Mouse (Mus musculus): ENCODE results near the gene Pkn1.

Pkn1 gene

GRCm38 (mm10) chr8:83698661-83699453 is at the start of gene Pkn1:
Pkn1 (minus strand) TSS chr8:83699179.
- in situ Hi-C loops (cut with MboI; ENCODE audit: low pct_unique_long_range_greater_than_20kb in 1 of 2, low sequenced_read_pairs in 2 of 2, unreplicated experiment in 1 of 2): no loop called here

DNA sequence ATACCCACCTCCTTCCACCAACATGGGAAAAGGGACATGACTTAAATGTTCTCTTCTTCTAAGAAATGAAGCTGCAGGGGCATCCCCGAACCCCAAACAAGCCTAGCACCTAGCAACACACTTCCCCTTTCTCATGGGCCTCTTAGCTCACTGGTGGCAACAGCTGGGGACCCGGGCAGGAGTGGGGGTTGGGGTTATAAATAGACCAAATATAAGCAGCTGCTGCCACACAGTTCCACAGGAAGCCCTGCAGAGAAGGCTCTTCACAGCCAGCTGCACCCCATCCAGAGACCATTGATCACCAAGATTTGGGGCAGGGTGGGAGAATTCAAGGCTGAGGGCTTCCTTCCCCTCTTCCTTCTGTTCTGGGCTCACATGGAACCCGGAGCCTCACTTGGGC is 49.7 kb upstream of the Pkn1 start:
- in situ Hi-C loops (cut with MboI; ENCODE audit: low pct_unique_long_range_greater_than_20kb in 1 of 2, low sequenced_read_pairs in 2 of 2, unreplicated experiment in 1 of 2): no loop called here

DNA sequence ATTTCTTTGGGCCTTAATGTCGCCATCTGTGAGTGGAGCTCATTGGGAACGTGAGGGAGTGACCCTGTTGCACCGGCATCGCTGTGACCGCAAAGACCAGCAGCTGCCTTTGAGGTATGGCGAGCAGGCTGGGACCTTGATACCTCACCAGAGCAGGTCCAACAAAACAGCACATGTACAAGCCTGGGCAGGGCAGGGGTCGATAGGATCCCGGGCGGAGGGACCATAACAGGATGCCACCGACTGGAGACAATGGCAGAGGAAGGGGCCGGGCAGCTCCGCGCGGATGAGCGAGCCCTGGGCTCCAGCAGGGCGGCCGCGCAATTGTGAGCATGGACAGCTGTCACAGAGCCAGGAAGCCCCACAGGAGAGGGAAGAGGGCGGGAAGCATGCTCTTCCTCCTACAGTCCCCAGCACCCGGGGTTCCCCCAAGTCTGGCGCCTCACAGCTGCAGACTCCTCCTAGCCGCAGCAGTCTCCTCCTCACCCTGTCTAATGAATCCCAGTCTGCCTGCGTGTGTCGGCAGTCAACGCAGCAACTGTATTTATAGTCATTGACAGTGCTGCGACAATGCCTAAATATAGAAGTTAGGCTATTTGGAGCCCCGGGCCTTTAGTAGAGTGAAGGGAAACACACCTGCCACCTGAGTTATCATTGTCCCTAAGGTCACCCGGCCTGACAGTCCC is 48.8 kb upstream of the Pkn1 start:
- in situ Hi-C loops (cut with MboI; ENCODE audit: low pct_unique_long_range_greater_than_20kb in 1 of 2, low sequenced_read_pairs in 2 of 2, unreplicated experiment in 1 of 2): no loop called here

DNA sequence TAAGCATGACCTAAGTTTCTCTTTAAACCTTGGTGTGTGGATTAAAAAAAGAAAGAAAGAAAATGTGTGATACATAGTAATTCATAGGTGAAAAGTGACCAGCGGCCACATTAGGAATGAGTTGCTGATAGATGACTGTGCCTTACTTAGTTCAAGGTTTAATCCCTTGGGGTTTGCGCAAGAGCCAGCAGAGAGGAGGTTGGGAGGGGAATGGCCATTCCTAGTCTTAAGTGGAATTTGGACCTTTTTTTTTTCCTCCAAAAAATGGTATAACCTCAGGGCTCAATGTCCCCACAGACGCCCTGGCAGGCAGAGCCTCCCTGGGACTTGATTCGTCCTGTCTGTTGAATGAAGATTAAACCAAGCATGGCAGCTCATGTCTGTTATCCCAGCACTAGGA is 45.1 kb upstream of the Pkn1 start:
- in situ Hi-C loops (cut with MboI; ENCODE audit: low pct_unique_long_range_greater_than_20kb in 1 of 2, low sequenced_read_pairs in 2 of 2, unreplicated experiment in 1 of 2): no loop called here

- in situ Hi-C loops (cut with MboI; ENCODE audit: low pct_unique_long_range_greater_than_20kb in 1 of 2, low sequenced_read_pairs in 2 of 2, unreplicated experiment in 1 of 2): no loop called here
These were observed 44.0 kb upstream of the Pkn1 start for GRCm38 (mm10) chr8:83742968-83743367.

- in situ Hi-C loops (cut with MboI; ENCODE audit: low pct_unique_long_range_greater_than_20kb in 1 of 2, low sequenced_read_pairs in 2 of 2, unreplicated experiment in 1 of 2): no loop called here
These were observed 43.1 kb upstream of the Pkn1 start for GRCm38 (mm10) chr8:83741849-83742655.

DNA sequence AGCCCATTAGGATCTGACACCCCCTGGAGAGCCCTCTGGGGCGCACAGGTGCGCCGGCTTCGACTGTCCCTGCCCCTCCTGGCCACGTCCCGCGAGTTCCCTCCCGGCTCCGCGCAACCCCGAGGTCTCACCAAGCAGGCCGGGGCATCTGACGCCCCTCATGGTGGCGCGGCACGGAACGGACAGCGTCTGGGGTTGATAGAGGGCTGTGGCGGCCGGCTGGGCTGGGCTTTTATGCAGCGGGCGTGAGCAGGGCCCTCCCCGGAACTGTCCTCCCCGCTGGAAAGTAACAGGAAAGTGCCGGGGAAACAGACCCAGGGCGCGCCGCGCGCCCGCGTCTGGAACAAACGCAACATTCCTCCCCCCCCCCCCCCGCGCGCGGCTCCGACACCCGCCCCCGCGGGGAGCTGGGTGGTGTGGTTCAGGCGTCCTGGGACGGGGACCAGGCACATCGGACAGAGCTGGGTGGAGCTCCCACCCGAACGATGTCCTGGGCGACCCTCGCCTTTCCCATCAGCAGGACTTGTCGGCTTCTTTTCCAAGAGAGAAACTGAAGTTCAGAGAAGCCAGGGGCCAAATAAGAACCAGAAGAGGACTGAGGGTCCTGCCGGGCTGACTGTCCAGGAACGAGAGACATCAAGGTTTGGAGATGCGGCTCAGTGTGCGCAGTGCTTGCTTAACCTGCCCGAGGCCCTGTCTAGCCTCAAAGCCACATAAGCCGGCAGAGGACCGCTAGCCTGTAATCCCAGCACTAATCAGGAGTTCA is 42.2 kb upstream of the Pkn1 start, which contains the start of gene Adgre5:
Adgre5 (minus strand) TSS at position 351 of the 766 bp plus-strand sequence.
- in situ Hi-C loops (cut with MboI; ENCODE audit: low pct_unique_long_range_greater_than_20kb in 1 of 2, low sequenced_read_pairs in 2 of 2, unreplicated experiment in 1 of 2): no loop called here

GRCm38 (mm10) chr8:83740586-83740975 is 41.6 kb upstream of the Pkn1 start:
- in situ Hi-C loops (cut with MboI; ENCODE audit: low pct_unique_long_range_greater_than_20kb in 1 of 2, low sequenced_read_pairs in 2 of 2, unreplicated experiment in 1 of 2): no loop called here

GRCm38 (mm10) chr8:83739711-83740468 is 40.9 kb upstream of the Pkn1 start:
- in situ Hi-C loops (cut with MboI; ENCODE audit: low pct_unique_long_range_greater_than_20kb in 1 of 2, low sequenced_read_pairs in 2 of 2, unreplicated experiment in 1 of 2): no loop called here

DNA sequence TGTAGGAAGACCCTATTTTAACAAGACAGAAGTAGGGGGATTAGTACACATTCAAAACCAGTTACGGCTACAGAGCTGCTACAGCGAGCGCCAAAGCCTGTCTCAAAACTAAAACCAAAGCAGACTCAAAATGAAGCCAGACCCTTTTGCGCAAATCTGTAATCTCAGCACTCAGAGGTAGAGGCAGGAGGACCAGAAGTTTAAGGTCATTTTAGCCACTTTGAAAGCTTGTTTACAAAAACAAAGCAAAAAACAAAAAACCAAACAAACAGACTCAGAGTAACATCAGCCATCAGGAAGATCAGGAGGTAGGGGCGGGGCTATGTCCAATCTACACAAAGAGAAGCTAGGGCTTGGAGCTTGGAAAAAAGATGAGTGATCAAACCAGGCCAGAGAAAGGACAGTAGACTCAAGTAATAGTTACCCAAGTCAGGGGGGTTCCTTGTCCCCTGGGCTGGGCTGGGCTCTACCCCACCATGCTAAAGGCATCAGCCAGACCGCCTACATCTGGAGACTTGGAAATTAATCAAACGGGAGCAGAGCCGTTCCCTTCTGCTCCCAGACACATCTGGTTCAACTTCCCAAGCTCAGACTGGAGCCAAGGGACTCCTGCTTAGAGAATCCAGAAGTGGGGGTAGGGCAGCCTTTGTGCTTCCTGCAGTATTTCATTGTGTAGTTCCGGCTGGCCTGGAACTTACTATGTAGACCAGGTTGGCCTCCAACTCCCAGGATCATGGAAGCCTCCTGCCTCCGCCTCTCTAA is 40.2 kb upstream of the Pkn1 start:
- in situ Hi-C loops (cut with MboI; ENCODE audit: low pct_unique_long_range_greater_than_20kb in 1 of 2, low sequenced_read_pairs in 2 of 2, unreplicated experiment in 1 of 2): no loop called here

DNA sequence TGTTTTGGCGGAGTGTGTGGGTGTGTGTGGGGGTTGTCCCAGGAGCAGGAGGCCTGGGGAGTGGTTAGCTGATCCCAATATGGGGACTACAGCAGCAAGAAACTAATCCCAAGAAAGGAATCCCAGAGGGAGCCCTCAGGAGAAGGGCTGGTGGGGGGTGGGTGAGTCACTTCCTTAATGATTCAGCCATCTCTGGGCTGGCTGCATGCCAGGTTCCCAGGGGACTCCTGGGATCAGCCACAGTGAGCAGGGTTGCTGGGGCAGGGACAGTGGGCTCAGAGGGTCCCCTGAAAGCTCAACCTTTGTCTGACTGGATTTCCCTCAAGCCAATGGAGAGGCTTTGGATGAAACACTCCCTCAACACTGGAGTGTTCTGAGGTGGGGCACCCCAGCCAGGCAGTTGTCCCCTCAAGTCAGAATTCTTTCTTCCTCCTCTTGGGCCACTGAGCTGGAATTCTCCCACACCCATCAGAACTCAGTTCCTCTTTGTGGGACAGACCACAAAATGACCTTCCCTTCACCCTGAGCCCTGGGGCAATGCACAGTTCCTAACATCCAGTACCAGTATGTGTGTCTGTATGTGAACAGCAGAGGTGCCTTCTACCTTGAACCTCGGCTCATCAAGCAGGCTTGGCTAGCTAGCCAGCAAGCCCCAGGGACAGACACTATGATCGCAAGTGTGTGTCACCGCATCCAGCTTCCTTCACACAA is 39.0 kb upstream of the Pkn1 start:
- in situ Hi-C loops (cut with MboI; ENCODE audit: low pct_unique_long_range_greater_than_20kb in 1 of 2, low sequenced_read_pairs in 2 of 2, unreplicated experiment in 1 of 2): no loop called here

GRCm38 (mm10) chr8:83737346-83737745 is 38.4 kb upstream of the Pkn1 start:
- in situ Hi-C loops (cut with MboI; ENCODE audit: low pct_unique_long_range_greater_than_20kb in 1 of 2, low sequenced_read_pairs in 2 of 2, unreplicated experiment in 1 of 2): no loop called here

GRCm38 (mm10) chr8:83736681-83737080 is 37.7 kb upstream of the Pkn1 start:
- in situ Hi-C loops (cut with MboI; ENCODE audit: low pct_unique_long_range_greater_than_20kb in 1 of 2, low sequenced_read_pairs in 2 of 2, unreplicated experiment in 1 of 2): no loop called here

DNA sequence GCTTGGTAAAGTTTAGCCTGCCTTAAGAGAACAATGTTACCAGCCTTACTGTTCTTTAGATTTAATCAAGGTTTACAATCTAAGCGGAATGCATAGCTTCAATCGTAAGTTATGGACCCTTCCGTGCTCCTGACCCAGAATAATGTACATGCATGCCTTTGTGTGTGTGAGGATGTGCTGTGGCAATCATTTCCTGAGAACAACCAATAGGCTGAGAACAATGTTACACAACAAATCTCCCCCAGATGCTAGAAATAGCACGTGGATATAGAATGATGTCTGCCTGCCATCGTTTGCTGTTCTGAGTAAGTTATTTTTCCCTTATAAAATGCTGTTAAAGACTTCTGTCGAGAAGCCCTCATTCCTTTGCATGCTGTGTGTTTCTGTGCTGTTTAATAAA is 33.9 kb upstream of the Pkn1 start:
- in situ Hi-C loops (cut with MboI; ENCODE audit: low pct_unique_long_range_greater_than_20kb in 1 of 2, low sequenced_read_pairs in 2 of 2, unreplicated experiment in 1 of 2): no loop called here

DNA sequence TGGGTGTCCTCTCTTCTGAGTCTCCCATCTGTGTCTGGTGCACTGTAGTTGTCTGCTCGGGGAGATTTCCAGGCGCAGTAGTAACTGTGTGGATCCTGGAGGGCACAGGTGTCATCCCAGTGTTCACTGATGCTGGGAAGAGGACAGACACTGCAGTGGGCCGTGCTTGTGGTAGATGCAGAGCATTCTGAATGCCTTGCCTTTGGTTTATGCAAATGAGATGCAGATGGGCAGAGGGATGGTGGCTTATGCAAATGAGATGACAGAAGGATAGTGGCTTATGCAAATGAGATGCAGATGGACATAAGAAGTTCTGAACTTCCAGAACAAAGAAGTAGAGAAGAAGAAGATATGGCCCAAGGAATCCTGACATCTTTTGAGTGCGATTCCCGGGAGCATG is 32.9 kb upstream of the Pkn1 start:
- in situ Hi-C loops (cut with MboI; ENCODE audit: low pct_unique_long_range_greater_than_20kb in 1 of 2, low sequenced_read_pairs in 2 of 2, unreplicated experiment in 1 of 2): no loop called here

- in situ Hi-C loops (cut with MboI; ENCODE audit: low pct_unique_long_range_greater_than_20kb in 1 of 2, low sequenced_read_pairs in 2 of 2, unreplicated experiment in 1 of 2): no loop called here
These were observed 30.2 kb upstream of the Pkn1 start for GRCm38 (mm10) chr8:83729009-83729807.
